Mouse (Mus musculus): ENCODE results near the gene Ptbp3.

Ptbp3 gene

GRCm38 (mm10) chr4:59553576-59553975 lies 4.4 kb upstream of the Ptbp3 start:
- DNase-seq: no peak

- DNase-seq: no peak
Measured at GRCm38 (mm10) chr4:59552835-59553234, 3.7 kb upstream of the Ptbp3 start.

- DNase-seq: no peak
Measured at GRCm38 (mm10) chr4:59551901-59552300, 2.7 kb upstream of the Ptbp3 start.

GRCm38 (mm10) chr4:59549977-59550560 lies 905 bp upstream of the Ptbp3 start:
- no peak for DNase-seq

GRCm38 (mm10) chr4:59548560-59549174 lies 497 bp downstream of the Ptbp3 start:
- DNase-seq: peak; percentile 70 to 72

GRCm38 (mm10) chr4:59548011-59548559 lies 1.1 kb downstream of the Ptbp3 start:
- peak in 1 of 2 experiments; percentile 9 for DNase-seq

GRCm38 (mm10) chr4:59547136-59547889 lies 1.9 kb downstream of the Ptbp3 start:
- peak in 1 of 2 experiments; percentile 16 for DNase-seq

GRCm38 (mm10) chr4:59546285-59547071 lies 2.7 kb downstream of the Ptbp3 start:
- no peak for DNase-seq

- DNase-seq: no peak
Measured at GRCm38 (mm10) chr4:59544654-59545053, 4.5 kb downstream of the Ptbp3 start.

- no peak for DNase-seq
Measured at GRCm38 (mm10) chr4:59543006-59543405, 6.2 kb downstream of the Ptbp3 start.

GRCm38 (mm10) chr4:59536281-59536680 lies 12.9 kb downstream of the Ptbp3 start:
- no peak for DNase-seq

- no peak for DNase-seq
Measured at GRCm38 (mm10) chr4:59535624-59536023, 13.5 kb downstream of the Ptbp3 start.

- DNase-seq: no peak
Measured at GRCm38 (mm10) chr4:59533268-59533667, 15.9 kb downstream of the Ptbp3 start.

- DNase-seq: no peak
Measured at GRCm38 (mm10) chr4:59531172-59531571, 18.0 kb downstream of the Ptbp3 start.

- no peak for DNase-seq
Measured at GRCm38 (mm10) chr4:59527470-59527869, 21.7 kb downstream of the Ptbp3 start.

- no peak for DNase-seq
Measured at GRCm38 (mm10) chr4:59526728-59527127, 22.4 kb downstream of the Ptbp3 start.

- DNase-seq: no peak
Measured at GRCm38 (mm10) chr4:59524875-59525274, 24.3 kb downstream of the Ptbp3 start.

- no peak for DNase-seq
Measured at GRCm38 (mm10) chr4:59510321-59510720, 38.8 kb downstream of the Ptbp3 start.

GRCm38 (mm10) chr4:59509558-59509957 lies 39.6 kb downstream of the Ptbp3 start:
- DNase-seq: no peak

- DNase-seq: no peak
Measured at GRCm38 (mm10) chr4:59507766-59508165, 41.4 kb downstream of the Ptbp3 start.

GRCm38 (mm10) chr4:59506704-59507103 lies 42.5 kb downstream of the Ptbp3 start:
- DNase-seq: no peak

- DNase-seq: no peak
Measured at GRCm38 (mm10) chr4:59505481-59505880, 43.7 kb downstream of the Ptbp3 start.

GRCm38 (mm10) chr4:59491097-59491496 lies 58.1 kb downstream of the Ptbp3 start:
- no peak for DNase-seq

Measured in cerebellum, postnatal 14 days (tissue).